Mouse (Mus musculus): ENCODE data around the gene Mok. TPM values are rescaled to one million over a fixed set of nuclear protein-coding genes. Genes with fewer than 3 reads are reported as not detected.
A peak's percentile ranks its signal among the peaks of the same experiment; 100 is the strongest.

The Mok gene
- polyA plus RNA-seq, 1 experiment from 2014 or later, result 2.1 TPM

DNA sequence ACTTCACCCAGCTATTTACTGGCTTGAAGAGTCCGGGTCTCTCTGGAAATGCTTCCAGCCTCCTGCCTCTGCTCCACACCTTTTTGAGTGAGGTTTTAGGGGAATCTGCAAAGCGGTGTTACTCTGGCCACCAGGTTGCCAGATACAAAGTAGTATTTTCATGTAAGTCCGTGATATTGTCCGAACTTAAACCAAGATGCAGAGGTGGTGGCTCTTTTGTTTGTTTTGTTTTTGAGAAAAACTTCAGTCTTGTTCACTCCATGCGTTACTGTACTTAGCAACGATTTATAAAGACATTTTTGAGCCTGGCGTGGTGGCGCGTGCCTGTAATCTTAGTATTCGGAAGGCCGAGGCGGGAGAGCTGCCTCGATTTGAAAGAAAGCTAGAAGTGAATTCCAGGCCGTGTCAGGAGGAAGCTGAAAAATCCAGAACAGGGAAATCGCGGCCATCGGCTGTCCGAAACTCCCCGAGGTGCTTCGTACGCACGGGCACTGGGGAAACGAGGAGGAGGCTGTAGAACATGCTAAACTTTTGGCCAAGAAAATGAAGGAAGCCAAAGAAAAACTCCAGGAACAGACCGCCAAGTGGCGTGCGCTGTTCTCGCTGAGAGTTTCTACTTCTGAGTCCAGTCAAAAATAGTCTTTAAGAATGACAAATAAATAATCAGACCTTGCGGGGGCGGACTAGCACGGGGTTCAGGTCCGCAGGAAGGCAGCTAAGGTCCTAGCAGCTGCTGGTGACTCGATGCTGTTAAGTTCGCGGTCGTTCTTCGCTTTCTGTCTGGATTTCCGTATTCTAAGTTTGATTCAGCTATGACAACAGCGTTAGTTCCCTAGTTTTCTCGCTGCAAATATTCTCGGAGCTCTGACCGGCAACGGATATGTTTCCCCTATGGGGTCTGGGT, 3.7 kb upstream of the Mok start:
- Histone ChIP-seq H3K27ac (ENCODE audit: low read depth, low read length) (peak overlapping the region; percentile 62), H3K9ac (ENCODE audit: low read depth, low read length) (peak overlapping the region; percentile 67), H3K27me3 (replicated peaks; ENCODE audit: control insufficient read depth, insufficient read depth, low read length) (no peaks in the 10 kb centered on the region), H3K9me3 (ENCODE audit: control insufficient read depth, low read length) (no peaks in the 10 kb centered on the region), H3K36me3 (ENCODE audit: control insufficient read depth, insufficient read depth, low read length) (no peaks in the 10 kb centered on the region), H3K4me2 (peak overlapping the region; percentile 73), H3K4me3 (ENCODE audit: low read depth, low read length) (peak overlapping the region; percentile 62), H3K4me1 (replicated peaks; ENCODE audit: control insufficient read depth, insufficient read depth, low read length) (0 out of 2 replicates have a peak, but pooled peaks cover 4% of the 10 kb centered on the region)
- DNase-seq (ENCODE audit: low spot score), result peak; percentile 49
- WGBS, result 1% methylated on average over 42 of the region's 42 CpGs
- peak; percentile 60 for ATAC-seq (replicated peaks; ENCODE audit: low FRiP score)

DNA sequence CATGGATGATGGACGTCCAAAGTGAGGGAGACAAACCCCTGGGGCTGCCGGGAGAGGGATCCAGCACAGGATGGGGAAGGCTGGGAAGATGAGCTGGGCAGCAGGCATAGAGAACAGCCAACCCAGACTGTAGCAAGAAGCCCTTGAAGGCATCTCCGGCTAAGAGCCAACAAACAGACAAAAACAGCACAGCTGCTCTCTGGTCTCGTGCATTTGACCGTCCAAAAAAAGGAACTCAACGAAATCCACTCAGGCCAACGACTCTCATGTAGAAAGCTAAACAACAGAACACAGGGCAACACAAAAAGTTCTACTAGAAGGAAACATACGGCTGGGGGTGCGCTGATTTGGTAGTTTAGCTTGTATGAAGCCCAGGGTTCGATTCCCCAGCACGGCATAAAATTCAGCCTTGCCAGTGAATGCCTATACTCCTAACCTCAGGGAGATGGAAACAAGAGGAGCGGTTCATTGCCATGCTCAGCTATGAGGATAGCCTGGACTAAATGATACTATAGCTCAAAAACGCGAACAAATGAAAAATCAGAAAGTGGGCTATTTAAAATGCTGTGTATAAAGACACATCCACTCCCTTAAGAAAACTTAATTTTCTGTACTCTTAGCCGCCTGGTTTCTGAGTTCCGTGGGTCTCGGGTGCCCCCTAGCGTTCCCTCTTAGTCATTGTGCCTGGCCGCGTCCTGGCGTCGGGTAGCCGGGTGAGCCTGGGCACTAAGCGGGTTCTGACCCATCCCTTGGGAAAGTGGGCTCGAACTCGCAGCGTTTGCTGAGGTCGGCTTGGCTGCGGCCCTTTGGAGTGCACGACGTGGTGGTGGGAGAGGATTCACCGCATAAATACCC, 2.7 kb upstream of the Mok start:
- no peaks in the 10 kb centered on the region for H3K9me3 ChIP-seq (ENCODE audit: control insufficient read depth, low read length)
- DNase-seq (ENCODE audit: low spot score) (peak; percentile 81), ATAC-seq (replicated peaks; ENCODE audit: low FRiP score) (peak; percentile 29; the same call in 1 of the 2 replicates)
- peak overlapping the region; percentile 62 for H3K4me3 ChIP-seq (ENCODE audit: low read depth, low read length)
- no peaks in the 10 kb centered on the region for H3K36me3 ChIP-seq (ENCODE audit: control insufficient read depth, insufficient read depth, low read length)
- peak overlapping the region; percentile 67 for H3K9ac ChIP-seq (ENCODE audit: low read depth, low read length)
- no peaks in the 10 kb centered on the region for H3K27me3 ChIP-seq (replicated peaks; ENCODE audit: control insufficient read depth, insufficient read depth, low read length)
- WGBS, result 20% methylated on average over 32 of the region's 32 CpGs
- 0 out of 2 replicates have a peak, but pooled peaks cover 4% of the 10 kb centered on the region for H3K4me1 ChIP-seq (replicated peaks; ENCODE audit: control insufficient read depth, insufficient read depth, low read length)
- H3K4me2 ChIP-seq, result peak overlapping the region; percentile 73
- H3K27ac ChIP-seq (ENCODE audit: low read depth, low read length), result no peak overlapping the region

DNA sequence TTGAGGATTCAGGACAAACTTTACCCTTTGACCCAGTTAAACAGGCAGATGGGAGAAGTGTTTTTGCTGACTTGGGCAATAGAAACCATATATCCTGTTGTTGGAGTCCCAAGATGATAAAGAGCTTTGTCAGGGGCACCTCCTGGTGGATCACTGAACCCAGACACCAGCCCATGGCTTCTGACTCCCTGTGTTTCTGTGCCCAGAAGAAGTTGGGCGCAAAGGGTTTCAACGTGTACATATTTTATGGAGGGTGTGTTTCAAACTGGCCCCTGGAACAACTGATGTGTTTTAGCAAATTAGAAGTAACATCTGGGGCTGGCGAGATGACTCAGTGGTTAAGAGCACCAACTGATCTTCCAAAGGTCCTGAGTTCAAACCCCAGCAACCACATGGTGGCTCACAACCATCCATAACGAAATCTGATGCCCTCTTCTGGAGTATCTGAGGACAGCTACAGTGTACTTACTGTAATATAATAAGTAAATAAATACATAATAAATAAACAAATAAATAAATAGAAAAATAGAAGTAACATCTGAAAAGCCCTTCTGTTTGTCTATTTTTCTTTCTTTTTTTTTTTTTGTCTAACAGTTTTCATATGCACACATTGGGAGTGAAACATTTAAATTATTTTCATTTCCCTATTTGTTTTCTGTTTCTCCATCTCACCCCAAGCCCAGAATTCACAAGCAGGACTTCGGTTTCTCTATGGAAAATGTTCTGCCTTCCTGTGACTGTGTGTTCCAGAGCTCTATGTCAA, 1.2 kb upstream of the Mok start:
- WGBS, result 72% methylated on average over 5 of the region's 5 CpGs
- Histone ChIP-seq H3K9ac (ENCODE audit: low read depth, low read length) (no peak overlapping the region), H3K27me3 (replicated peaks; ENCODE audit: control insufficient read depth, insufficient read depth, low read length) (no peaks in the 10 kb centered on the region), H3K4me1 (replicated peaks; ENCODE audit: control insufficient read depth, insufficient read depth, low read length) (0 out of 2 replicates have a peak, but pooled peaks cover 4% of the 10 kb centered on the region), H3K27ac (ENCODE audit: low read depth, low read length) (no peak overlapping the region), H3K36me3 (ENCODE audit: control insufficient read depth, insufficient read depth, low read length) (no peaks in the 10 kb centered on the region), H3K4me2 (0 out of 2 replicates have a peak overlapping the region, but pooled peaks have one; percentile 76), H3K4me3 (ENCODE audit: low read depth, low read length) (no peak overlapping the region), H3K9me3 (ENCODE audit: control insufficient read depth, low read length) (no peaks in the 10 kb centered on the region)
- DNase-seq (ENCODE audit: low spot score) (no peak), ATAC-seq (replicated peaks; ENCODE audit: low FRiP score) (no peak)

DNA sequence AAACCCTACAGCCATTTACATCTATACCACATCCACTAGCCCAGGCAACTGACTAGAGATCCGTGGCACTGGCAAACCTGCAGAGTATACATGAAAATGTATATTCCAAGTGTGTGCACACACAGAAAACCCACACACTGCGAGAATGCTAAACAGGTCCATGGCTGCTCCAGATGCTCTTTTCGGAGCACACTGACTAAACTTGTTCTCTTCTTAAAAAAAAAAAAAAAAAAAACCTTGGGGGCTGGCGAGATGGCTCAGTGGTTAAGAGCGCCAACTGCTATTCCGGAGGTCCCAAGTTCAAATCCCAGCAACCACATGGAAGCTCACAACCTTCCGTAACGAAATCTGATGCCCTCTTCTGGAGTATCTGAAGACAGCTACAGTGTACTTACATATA, 2.9 kb downstream of the Mok start:
- no peak for ATAC-seq (replicated peaks; ENCODE audit: low FRiP score)
- DNase-seq (ENCODE audit: low spot score), result no peak
- H3K27ac ChIP-seq (ENCODE audit: low read depth, low read length), result no peak overlapping the region
- H3K27me3 ChIP-seq (replicated peaks; ENCODE audit: control insufficient read depth, insufficient read depth, low read length), result 0 out of 2 replicates have a peak, but pooled peaks cover 2% of the 10 kb centered on the region
- no peaks in the 10 kb centered on the region for H3K36me3 ChIP-seq (ENCODE audit: control insufficient read depth, insufficient read depth, low read length)
- H3K4me3 ChIP-seq (ENCODE audit: low read depth, low read length), result no peak overlapping the region
- no peaks in the 10 kb centered on the region for H3K4me1 ChIP-seq (replicated peaks; ENCODE audit: control insufficient read depth, insufficient read depth, low read length)
- H3K9ac ChIP-seq (ENCODE audit: low read depth, low read length), result no peak overlapping the region
- H3K9me3 ChIP-seq (ENCODE audit: control insufficient read depth, low read length), result no peaks in the 10 kb centered on the region
- no peak overlapping the region for H3K4me2 ChIP-seq
- 81% methylated on average over 8 of the region's 8 CpGs for WGBS

DNA sequence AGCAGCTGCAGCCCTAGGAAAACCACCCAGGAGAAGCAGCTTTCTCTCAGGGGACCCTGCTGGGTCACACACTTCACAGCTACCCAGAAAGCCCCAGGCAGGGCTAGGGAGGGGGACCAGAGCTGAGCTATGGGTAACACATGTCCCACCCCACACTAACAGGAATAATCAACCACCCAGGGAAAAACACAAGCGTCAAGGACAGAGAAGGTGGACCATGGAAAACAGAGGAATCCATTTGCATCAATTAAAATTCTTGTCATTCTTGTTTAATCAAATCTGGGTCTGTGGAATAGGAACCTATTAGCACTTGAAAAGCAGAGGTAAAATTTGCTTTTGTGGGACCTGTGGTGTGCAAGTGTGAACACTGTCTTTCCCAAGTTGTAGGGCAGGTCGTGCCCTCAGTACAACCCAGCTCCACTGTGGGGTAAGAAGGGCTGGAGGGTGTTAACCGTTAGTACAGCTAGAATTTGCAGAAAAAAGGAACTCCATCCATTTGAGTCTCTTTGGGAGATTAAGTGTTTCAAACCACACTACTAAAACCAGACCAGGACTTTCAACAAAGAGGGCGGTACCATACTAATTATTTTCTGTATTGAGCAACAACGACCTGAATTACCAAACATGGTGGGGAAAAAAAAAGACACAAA, 3.4 kb downstream of the Mok start:
- Histone ChIP-seq H3K4me1 (replicated peaks; ENCODE audit: control insufficient read depth, insufficient read depth, low read length) (no peaks in the 10 kb centered on the region), H3K9me3 (ENCODE audit: control insufficient read depth, low read length) (no peaks in the 10 kb centered on the region), H3K4me3 (ENCODE audit: low read depth, low read length) (no peak overlapping the region), H3K27ac (ENCODE audit: low read depth, low read length) (no peak overlapping the region), H3K27me3 (replicated peaks; ENCODE audit: control insufficient read depth, insufficient read depth, low read length) (0 out of 2 replicates have a peak, but pooled peaks cover 2% of the 10 kb centered on the region), H3K9ac (ENCODE audit: low read depth, low read length) (no peak overlapping the region), H3K36me3 (ENCODE audit: control insufficient read depth, insufficient read depth, low read length) (no peaks in the 10 kb centered on the region), H3K4me2 (no peak overlapping the region)
- no peak for DNase-seq (ENCODE audit: low spot score)
- WGBS, result 45% methylated on average over 5 of the region's 5 CpGs
- ATAC-seq (replicated peaks; ENCODE audit: low FRiP score), result no peak

- 58% methylated on average over 6 of the region's 6 CpGs for WGBS
- Histone ChIP-seq H3K27me3 (replicated peaks; ENCODE audit: control insufficient read depth, insufficient read depth, low read length) (0 out of 2 replicates have a peak, but pooled peaks cover 2% of the 10 kb centered on the region), H3K4me2 (no peak overlapping the region), H3K27ac (ENCODE audit: low read depth, low read length) (no peak overlapping the region), H3K9me3 (ENCODE audit: control insufficient read depth, low read length) (no peaks in the 10 kb centered on the region), H3K4me3 (ENCODE audit: low read depth, low read length) (no peak overlapping the region), H3K36me3 (ENCODE audit: control insufficient read depth, insufficient read depth, low read length) (no peaks in the 10 kb centered on the region), H3K4me1 (replicated peaks; ENCODE audit: control insufficient read depth, insufficient read depth, low read length) (no peaks in the 10 kb centered on the region), H3K9ac (ENCODE audit: low read depth, low read length) (no peak overlapping the region)
- DNase-seq (ENCODE audit: low spot score), result no peak
- no peak for ATAC-seq (replicated peaks; ENCODE audit: low FRiP score)
Observed at GRCm38 (mm10) chr12:110836729-110837128, 4.0 kb downstream of the Mok start.

DNA sequence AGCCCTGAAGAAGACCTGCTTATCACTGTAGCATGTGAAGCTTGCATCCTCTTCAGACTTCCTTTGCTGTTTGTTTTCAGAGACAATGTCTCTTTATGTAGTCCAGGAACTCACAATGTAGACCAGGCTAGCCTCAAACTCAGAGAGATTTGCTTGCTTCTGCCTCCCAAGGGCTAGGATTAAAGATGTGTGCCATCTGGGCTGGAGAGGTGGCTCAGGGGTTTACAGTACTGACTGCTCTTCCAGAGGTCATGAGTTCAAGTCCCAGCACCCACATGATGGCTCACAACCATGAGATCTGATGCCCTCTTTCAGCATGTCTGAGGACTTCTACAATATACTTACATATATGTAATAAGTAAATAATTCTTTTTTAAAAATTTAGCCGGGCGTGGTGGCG, 5.6 kb downstream of the Mok start:
- no peak overlapping the region for H3K4me3 ChIP-seq (ENCODE audit: low read depth, low read length)
- WGBS, result 91% methylated on average over 3 of the region's 3 CpGs
- no peak for ATAC-seq (replicated peaks; ENCODE audit: low FRiP score)

More for the DNA sequence above, 5.6 kb downstream of the Mok start:
- Histone ChIP-seq H3K4me1 (replicated peaks; ENCODE audit: control insufficient read depth, insufficient read depth, low read length) (no peaks in the 10 kb centered on the region), H3K36me3 (ENCODE audit: control insufficient read depth, insufficient read depth, low read length) (no peaks in the 10 kb centered on the region), H3K27ac (ENCODE audit: low read depth, low read length) (no peak overlapping the region), H3K9ac (ENCODE audit: low read depth, low read length) (no peak overlapping the region), H3K4me2 (no peak overlapping the region), H3K9me3 (ENCODE audit: control insufficient read depth, low read length) (no peaks in the 10 kb centered on the region), H3K27me3 (replicated peaks; ENCODE audit: control insufficient read depth, insufficient read depth, low read length) (0 out of 2 replicates have a peak, but pooled peaks cover 2% of the 10 kb centered on the region)
- DNase-seq (ENCODE audit: low spot score), result no peak
